Mouse (Mus musculus) megakaryocyte-erythroid progenitor cell, adult 5-6 weeks (primary cell): ENCODE data around the gene Ptpre. TPM values are rescaled to one million over a fixed set of nuclear protein-coding genes. Genes with fewer than 3 reads are reported as not detected.

Experiments used
- ATAC-seq: replicated peaks from 2 replicates; pipeline ENCODE4 v1.8.0; 2016; ENCODE audit warnings: mild to moderate bottlenecking, inconsistent platforms; ENCODE audit not compliant: severe bottlenecking, poor library complexity, low FRiP score, low TSS enrichment
- total RNA-seq, 2 experiments: library from RNA; stranded (forward) in 1 of 2; stranded (reverse) in 1 of 2; fragments of 200-1000, 215-1000 nt in 1 of 2; fragments of >200 nt in 1 of 2; fragmentation: Nextera tagmentation in 1 of 2; gene quantifications; 2 replicates each; pipeline ENCODE4 v1.2.3; 2014 to 2017

Gene Ptpre
- total RNA-seq, 2 experiments from 2014 or later = 21.4 to 33.6 TPM

- ATAC-seq = peak; percentile 21
Observed at GRCm38 (mm10) chr7:135597604-135598289, 60.5 kb downstream of the Ptpre start.

GRCm38 (mm10) chr7:135598303-135598855 is 61.1 kb downstream of the Ptpre start:
- ATAC-seq = peak; percentile 23

GRCm38 (mm10) chr7:135600076-135600475 is 62.8 kb downstream of the Ptpre start:
- no peak for ATAC-seq

- ATAC-seq = peak; percentile 48
Observed at GRCm38 (mm10) chr7:135601607-135602006, 64.3 kb downstream of the Ptpre start.

GRCm38 (mm10) chr7:135602265-135602664 is 65.0 kb downstream of the Ptpre start:
- no peak for ATAC-seq

GRCm38 (mm10) chr7:135602881-135603523 is 65.7 kb downstream of the Ptpre start:
- ATAC-seq = no peak

- peak; percentile 47; the same call in 1 of the 2 replicates for ATAC-seq
Observed at GRCm38 (mm10) chr7:135605002-135605803, 67.9 kb downstream of the Ptpre start.

- ATAC-seq = no peak
Observed at GRCm38 (mm10) chr7:135605804-135606072, 68.5 kb downstream of the Ptpre start.

GRCm38 (mm10) chr7:135608208-135608607 is 70.9 kb downstream of the Ptpre start:
- no peak for ATAC-seq

- peak; percentile 35 for ATAC-seq
Observed at GRCm38 (mm10) chr7:135609028-135609427, 71.7 kb downstream of the Ptpre start.

- ATAC-seq = no peak
Observed at GRCm38 (mm10) chr7:135609655-135610054, 72.4 kb downstream of the Ptpre start.

- ATAC-seq = no peak
Observed at GRCm38 (mm10) chr7:135612276-135612675, 75.0 kb downstream of the Ptpre start.

GRCm38 (mm10) chr7:135612801-135613200 is 75.5 kb downstream of the Ptpre start:
- no peak for ATAC-seq

- ATAC-seq = no peak
Observed at GRCm38 (mm10) chr7:135613380-135613779, 76.1 kb downstream of the Ptpre start.

GRCm38 (mm10) chr7:135614892-135615291 is 77.6 kb downstream of the Ptpre start:
- ATAC-seq = no peak

GRCm38 (mm10) chr7:135616479-135616878 is 79.2 kb downstream of the Ptpre start:
- ATAC-seq = 0 out of 2 replicates have a peak, but pooled peaks have one; percentile 42

GRCm38 (mm10) chr7:135617776-135618175 is 80.5 kb downstream of the Ptpre start:
- ATAC-seq = no peak

GRCm38 (mm10) chr7:135621649-135622048 is 84.4 kb downstream of the Ptpre start:
- ATAC-seq = no peak

- ATAC-seq = no peak
Observed at GRCm38 (mm10) chr7:135622241-135622640, 85.0 kb downstream of the Ptpre start.

- no peak for ATAC-seq
Observed at GRCm38 (mm10) chr7:135624854-135625253, 87.6 kb downstream of the Ptpre start.
